Mouse (Mus musculus) central nervous system, embryonic 18 days (tissue): ENCODE data around the gene Tmem140. TPM values are rescaled to one million over a fixed set of nuclear protein-coding genes. Genes with fewer than 3 reads are reported as not detected.

Experiments
- polyA plus RNA-seq: library from polyadenylated mRNA; depleted of rRNA; stranded (reverse); fragments of >200 nt; gene quantifications from 2 replicates; pipeline ENCODE4 v1.2.3, GENCODE M21; 2012; rRNA removed

Gene Tmem140
- polyA plus RNA-seq, result 0.92 and 1.5 TPM in 2 replicates

DNA sequence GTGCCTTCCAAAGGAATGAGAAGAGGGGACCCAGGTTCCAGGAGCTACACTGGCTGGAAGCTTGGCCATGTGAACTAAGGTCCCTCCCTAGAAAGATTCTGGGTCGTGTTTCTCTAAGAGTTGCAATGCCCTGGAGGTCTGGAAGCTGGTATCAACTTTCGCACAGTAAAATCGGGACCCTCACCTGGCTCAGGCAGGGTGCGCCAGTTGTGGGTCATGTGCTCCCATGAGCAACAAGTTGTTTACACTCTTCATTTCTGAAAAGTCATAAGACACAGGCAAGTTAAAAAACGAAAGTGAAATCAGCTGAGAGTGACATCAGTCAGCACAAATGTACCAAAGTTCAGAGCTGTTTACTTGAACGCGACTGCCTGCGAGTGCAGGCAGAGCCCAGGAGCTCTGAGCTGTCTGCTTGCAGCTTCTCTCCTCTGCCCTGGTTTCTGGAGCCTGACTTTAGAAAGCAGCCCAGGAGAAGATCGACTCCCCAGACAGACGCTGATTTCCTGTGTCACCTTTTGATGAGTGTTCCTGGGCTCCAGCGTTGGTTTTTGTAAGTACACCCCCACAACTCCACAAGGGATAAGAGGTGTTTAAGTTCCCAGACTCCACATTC is at the start of gene Tmem140:
Tmem140 (plus strand) TSS at position 356 of the 613 bp plus-strand sequence.

DNA sequence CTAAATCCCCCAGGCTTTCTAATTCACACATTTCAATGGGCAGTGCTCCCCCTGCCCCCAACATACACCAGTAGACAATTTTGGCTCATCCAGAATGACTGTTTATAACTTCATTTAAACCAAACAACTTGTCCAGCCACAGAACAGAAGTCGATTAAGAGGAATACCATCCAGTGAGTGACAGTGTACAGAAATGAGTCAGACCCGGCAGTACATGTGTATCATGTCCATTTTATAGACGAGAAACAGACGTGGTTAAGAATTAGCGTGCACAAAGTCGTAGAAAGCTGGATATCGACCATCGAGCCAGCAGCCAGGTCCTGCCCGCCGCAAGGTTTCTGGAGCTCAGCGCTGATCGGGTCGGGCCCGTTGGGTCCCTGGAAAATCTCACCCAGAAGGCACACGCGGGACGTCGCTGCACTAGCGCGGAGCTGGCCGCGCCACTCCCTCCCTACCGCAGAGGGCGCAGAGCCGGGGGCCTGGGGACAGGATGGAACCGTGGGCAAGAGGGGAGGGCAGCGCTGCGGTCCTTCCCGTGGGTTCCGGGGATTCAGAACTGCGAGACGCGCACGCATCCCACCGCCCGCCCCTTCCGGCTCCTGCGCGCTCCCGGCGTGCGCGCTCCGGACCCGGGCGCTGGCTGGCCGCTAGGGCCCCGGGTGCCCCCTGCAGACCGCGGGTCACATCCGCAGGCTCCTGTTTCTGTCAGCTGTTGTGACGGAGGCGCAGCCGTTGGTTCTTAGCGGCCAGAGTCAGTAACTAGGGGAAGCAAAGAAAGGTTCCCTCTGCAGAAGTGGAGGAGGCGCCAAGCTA is 14.8 kb downstream of the Tmem140 start, which contains the start of gene Cyren:
Cyren (minus strand) TSS at position 552 of the 813 bp plus-strand sequence.

DNA sequence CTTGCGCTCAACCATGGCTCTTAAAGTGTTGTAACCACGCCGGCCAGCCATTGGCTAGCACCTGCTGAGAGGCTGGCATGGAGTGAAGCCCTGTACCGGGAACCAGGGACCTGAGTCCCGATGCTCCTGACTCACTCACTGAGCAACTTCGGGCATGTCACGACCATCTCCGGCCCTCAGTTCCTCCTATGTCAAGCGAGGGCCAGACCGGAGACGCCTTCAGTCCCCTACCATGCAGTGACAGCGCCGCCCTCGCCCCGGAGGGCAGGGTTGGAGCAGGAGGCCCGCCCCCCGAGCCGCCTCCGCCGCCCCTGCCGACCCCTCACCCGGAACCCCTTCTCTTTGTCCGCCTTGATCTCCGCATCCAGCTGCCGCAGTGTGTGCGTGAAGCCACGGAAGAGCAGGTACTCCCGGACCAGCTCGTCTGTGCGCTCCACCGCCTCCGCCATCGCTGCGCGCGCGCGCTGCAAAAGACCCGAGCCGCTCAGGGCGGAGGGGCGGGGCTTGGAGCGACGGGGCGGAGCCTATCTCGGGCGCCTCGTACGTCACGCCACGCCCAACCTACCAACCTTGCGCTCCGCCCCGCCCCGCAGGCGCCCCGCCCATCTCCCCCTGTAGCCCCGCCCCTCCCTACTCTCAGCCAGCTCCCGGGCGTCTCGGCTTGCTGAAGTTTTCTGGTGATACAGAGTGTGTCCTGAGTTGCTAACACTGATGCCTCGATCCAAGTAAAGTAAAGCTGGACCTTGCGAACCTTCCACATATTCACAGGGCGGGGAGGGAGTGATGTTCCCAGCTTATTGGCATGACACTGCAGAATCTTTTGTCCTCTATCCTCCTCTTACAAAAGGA is 47.6 kb downstream of the Tmem140 start, which contains the start of gene Wdr91:
Wdr91 (minus strand) TSS at position 506 of the 849 bp plus-strand sequence.

DNA sequence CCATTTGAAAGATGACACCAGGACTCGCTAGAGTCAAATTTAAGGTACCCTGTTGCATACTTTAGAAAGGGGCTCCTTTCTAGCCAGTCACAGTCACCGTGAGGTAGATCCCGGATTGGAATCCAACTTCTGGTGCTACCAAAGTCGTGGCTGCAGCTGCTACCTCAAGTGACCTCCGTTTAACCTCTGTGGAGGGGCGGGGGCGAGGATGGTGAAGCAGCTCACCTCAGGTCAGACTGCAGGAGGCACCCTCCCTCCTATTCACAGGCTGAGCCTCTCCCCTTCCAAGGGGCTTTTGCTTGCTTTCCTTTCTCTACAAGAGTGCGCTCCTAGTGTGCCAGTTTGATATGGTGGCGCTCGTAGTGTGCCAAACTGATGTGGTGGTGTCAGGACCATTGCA is 57.0 kb downstream of the Tmem140 start, which contains the start of gene Stra8:
Stra8 (plus strand) TSS at position 208 of the 400 bp plus-strand sequence.

Other genes with a start within 250 kb of the Tmem140 start
- gene Agbl3, start 82.7 kb upstream of the Tmem140 start, polyA plus RNA-seq, result 19.3 and 19.5 TPM in 2 replicates
- 9.0 and 9.2 TPM in 2 replicates for gene Cyren, start 14.9 kb downstream of the Tmem140 start, polyA plus RNA-seq
- 27.4 and 29.0 TPM in 2 replicates for gene Wdr91, start 47.7 kb downstream of the Tmem140 start, polyA plus RNA-seq
- not detected in 2 replicates for gene Stra8, start 57.0 kb downstream of the Tmem140 start, polyA plus RNA-seq
- 1.3 and 1.8 TPM in 2 replicates for gene Slc23a4, start 125.3 kb downstream of the Tmem140 start, polyA plus RNA-seq